Mouse (Mus musculus): ENCODE measurements around the gene Pcx. TPM values are rescaled to one million over a fixed set of nuclear protein-coding genes. Genes with fewer than 3 reads are reported as not detected.

The Pcx gene
- polyA plus RNA-seq (2012; rRNA removed), result 105 and 130 TPM in 2 replicates

DNA sequence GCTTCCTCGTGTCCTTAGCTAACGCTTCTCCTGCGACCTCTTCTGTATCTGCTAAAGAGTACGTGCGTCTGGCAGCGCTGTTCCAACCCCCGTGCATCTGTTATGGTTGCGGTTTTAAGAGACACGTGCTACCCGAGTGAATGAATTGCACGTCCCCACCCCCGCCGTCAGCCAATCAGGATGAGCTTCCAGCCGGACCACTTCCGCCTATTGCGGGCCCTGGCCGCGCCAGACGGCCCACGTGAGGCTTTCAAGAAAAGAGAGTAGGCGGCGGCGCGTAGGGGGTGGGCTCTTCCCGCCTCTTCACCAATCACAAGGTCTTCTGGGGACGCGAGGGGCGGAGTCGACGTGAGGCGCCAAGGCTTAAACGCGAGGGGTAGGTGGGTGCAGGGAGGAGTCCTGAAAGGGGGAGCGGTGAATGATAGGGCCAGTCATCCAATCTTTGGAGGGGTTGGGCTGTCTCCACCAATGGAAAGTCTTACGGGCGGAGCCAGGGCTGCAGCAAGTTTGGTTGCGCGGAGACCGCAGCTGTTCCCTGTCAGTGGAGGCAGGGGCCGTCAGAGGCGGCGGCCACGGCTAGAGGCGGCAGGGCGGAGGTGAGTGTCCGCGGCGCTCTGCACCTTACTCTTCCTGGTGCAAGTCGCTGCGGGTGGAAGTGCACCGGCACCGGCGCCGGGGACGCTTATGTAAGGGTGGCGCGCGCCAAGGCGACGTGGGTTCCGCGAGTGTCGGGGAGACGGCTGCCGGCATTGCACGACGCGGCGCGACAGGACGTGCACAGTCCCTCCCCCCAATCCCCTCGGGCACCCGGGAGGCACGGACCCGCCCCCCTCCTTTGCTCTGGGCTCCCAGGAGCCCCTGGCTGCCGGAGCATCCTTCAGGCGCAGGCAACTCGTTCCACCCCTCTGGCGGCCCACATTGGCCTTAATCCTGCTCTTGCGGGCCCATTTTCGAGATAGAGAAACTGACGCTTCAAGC lies at the start of gene Pcx:
TSS of gene Pcx (plus strand) at position 487 of the 978 bp plus-strand sequence.

DNA sequence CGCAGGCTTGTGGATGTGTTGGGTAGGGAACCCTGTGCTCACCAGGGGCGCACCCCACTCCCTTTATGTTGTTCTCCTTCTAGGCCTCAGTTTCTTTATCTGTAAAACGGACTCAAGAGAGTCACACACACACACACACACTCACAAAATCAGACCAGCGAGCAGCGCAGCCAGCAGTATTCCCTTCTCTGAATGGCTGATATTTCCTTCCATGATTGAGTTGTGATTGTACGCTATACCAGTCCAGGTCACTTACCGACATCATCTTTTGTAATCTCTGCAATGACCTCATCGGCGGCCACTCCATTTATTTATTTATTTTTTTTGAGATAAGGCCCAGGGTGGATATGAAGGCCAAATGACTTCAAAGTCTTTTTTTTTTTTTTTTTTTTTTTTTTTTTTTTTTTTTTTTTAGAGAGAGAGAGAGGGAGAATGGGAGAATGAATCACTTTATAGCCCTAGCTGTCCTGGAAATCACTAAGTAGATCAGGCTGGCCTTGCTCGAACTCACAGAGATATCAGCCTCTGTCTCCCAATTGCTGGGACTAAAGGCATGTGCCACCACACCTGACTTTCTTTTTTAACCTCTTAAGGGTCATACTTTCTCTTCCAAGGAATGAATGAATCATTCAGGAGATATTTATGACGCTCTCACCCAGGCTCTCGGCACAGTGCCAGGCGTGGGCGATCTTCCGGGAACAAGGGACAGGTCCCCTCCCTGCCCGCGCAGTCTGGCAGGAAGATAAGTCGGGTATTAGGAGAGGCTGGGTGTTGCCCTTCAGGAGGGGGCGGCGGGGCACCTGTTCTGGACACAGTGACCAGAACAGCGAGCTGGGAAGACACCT lies 32.7 kb upstream of the Pcx start, which contains the start of gene Syt12:
TSS of gene Syt12 (minus strand) at position 103 of the 845 bp plus-strand sequence.

DNA sequence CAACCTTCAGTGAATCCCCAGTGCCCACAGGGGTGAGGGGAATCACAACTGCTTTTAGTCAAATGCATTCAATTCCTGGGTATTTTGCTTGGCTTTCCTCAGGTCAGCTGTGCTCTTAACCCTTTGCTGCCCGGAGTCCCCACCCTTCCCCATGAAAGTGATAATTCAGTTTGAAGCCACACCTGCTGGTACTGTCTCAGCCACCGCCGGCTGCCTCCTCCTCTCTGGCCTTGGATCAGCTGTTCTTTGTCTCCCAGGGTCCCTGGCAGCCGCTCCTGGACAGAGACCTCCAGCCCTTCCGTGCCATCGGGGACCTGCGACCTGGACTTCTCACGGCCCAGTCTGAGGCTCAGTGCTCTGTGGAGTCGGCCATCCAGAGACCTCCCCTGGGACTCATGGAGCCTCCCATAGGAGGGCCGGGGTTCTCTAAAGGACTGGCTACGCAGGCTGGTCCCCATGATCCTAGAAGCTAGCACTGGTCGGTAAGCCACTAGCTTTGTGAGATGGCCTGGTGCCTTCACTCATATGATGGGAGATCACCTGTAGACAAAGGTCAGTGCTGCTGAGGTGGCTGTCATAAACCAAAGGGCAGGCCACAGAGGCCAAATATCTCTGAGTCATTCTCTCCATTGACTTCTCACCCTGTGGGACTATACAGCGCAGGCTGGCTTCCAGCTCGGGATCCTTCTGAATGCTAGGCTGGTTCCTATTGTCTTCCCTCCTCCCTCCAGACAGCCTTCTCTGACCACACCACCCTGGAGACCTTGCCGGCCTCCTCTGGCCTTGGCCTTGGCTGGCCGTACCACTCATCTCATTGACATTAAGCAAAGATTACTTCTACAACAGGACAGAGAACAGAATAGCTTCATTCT lies 12.0 kb upstream of the Pcx start, which contains the start of gene 2010003K11Rik:
TSS of gene 2010003K11Rik (minus strand) at position 522 of the 872 bp plus-strand sequence.

DNA sequence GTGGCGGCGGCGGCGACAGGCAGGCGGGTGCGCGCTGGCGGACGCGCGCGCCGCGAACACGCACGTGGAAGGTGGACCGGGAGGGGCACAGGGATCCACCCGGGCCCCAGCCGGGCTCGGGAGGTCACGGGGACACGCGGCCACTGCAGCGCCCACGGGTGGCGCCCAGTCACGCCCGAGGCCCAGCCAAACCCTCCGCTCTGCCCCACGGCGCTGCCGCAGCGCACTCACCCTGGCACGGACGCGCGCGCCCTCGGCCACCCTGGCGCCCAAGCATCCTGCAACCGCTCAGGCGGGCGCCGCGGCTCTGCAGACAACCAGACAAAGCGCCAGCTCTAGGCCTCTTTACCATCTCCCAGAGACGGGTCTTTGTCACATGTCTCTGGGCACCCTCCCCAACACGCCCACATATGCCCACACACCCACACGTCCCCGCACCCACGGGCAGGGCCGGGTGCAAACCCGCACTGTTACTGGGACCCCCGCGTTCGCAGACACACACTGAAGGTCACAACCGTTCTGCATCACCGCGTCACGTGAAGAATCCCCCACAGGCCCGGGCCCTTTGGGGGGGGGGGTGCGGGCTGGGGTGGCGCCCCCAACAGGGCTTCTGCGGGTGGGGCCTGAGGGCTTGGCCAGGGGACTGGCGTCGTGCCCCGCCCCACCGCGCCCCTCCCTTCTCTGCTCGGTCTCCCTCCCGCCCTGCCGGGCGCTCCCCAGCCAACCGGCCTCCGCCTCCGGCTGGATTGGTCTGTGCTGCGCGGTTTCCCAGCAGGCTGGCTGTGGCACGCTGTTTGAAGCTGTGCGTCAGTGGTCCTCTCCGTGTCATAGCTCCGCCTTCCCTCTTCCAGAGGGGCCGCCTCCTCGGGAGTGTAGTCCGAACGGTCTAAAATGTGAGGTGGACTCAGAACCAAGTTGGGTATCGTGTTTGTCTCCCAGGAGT lies 105.2 kb downstream of the Pcx start, which contains the start of gene Lrfn4:
TSS of gene Lrfn4 (minus strand) at position 517 of the 943 bp plus-strand sequence.

DNA sequence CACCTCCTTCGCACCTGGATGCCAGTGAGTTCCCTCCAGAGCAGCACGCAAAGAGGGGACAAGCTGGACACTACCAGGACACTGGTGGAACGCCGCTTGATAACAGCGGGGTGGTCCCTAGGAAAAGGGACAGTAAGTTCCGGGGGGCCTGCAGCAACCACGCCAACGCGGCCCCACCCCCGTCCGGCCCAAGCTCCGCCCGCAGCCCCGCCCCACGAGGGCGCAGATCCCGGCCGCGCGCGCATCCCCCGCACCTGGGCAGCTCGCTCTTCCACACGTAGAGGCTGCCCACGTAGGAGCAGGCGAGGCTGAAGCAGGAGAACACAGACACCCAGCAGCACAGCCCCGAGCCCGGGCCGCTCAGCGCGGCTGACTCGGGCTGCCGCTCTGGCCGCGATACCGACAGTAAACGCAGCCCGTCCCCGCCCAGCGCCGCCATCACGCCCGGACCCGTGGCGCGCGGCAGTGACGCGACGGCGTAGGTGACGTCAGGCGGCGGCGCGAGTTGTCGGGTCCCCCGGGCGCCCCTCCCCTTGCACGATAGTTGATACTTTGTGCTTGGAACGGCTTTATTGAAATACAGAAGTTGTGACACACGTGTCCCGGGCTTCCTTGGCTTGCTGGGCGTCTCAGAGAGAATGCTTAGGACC lies 115.0 kb downstream of the Pcx start, which contains the start of gene Rce1:
TSS of gene Rce1 (minus strand) at position 463 of the 650 bp plus-strand sequence.

Other genes with a start within 250 kb of the Pcx start
- gene Ssh3, start 241.3 kb upstream of the Pcx start, polyA plus RNA-seq (2012; rRNA removed), result 122 and 130 TPM in 2 replicates
- 15.7 and 17.4 TPM in 2 replicates for gene Ankrd13d, start 227.3 kb upstream of the Pcx start, polyA plus RNA-seq (2012; rRNA removed)
- 98.5 and 101 TPM in 2 replicates for gene Grk2, start 204.2 kb upstream of the Pcx start, polyA plus RNA-seq (2012; rRNA removed)
- gene Kdm2a, start 112.2 kb upstream of the Pcx start, polyA plus RNA-seq (2012; rRNA removed), result 76.1 and 118 TPM in 2 replicates
- gene Rhod, start 71.0 kb upstream of the Pcx start, polyA plus RNA-seq (2012; rRNA removed), result 28.5 and 31.8 TPM in 2 replicates
- gene Syt12, start 33.0 kb upstream of the Pcx start, polyA plus RNA-seq (2012; rRNA removed), result 17.7 and 27.0 TPM in 2 replicates
- gene 2010003K11Rik, start 11.9 kb upstream of the Pcx start, polyA plus RNA-seq (2012; rRNA removed), result 1.5 and 2.1 TPM in 2 replicates
- gene Lrfn4, start 105.2 kb downstream of the Pcx start, polyA plus RNA-seq (2012; rRNA removed), result 90.2 and 96.9 TPM in 2 replicates
- 174 TPM in 2 replicates for gene Rce1, start 115.2 kb downstream of the Pcx start, polyA plus RNA-seq (2012; rRNA removed)
- gene Gm960, start 188.2 kb downstream of the Pcx start, polyA plus RNA-seq (2012; rRNA removed), result 0.83 and 0.86 TPM in 2 replicates
- gene Sptbn2, start 200.7 kb downstream of the Pcx start, polyA plus RNA-seq (2012; rRNA removed), result 1.8 and 2.3 TPM in 2 replicates
- 14.7 and 16.6 TPM in 2 replicates for gene Rbm4b, start 246.0 kb downstream of the Pcx start, polyA plus RNA-seq (2012; rRNA removed)

All from ovary, adult 2 months (tissue).